Mouse (Mus musculus) MEL (cell line): ENCODE measurements at regions not wholly inside any gene's neighbourhood (a gene's known extent, or its start where the extent isn't known, plus 50 kb on each side); places are given as distances from the start of the nearest gene placed in this dataset.

ENCODE experiments used
- DNase-seq: peaks from one replicate; pipeline ENCODE4 v3.0.0; 2011; ENCODE audit warnings: low read depth, low spot score
- H3K27ac ChIP-seq: 2 replicates; pipeline ENCODE4 v1.5.1; 2012; ENCODE audit warnings: low read depth, mild to moderate bottlenecking, control low read depth, low read length, moderate library complexity; ENCODE audit not compliant: control insufficient read depth
- H3K27me3 ChIP-seq, 2 experiments: fragments of 150-350 bp in 1 of 2; sonication (generic) in 1 of 2; 2 replicates each; pipeline ENCODE4 v1.6.1; 2012; ENCODE audit warnings: low read length in 2 of 2, mild to moderate bottlenecking in 2 of 2, improper control_type of control experiment in 1 of 2, moderate library complexity in 1 of 2; ENCODE audit not compliant: insufficient read depth in 2 of 2, control insufficient read depth in 1 of 2
- H3K36me3 ChIP-seq, 2 experiments: 2 replicates each; pipeline ENCODE4 v1.6.1; 2012 to 2014; ENCODE audit warnings: low read length in 2 of 2, improper control_type of control experiment in 1 of 2, inconsistent platforms in 1 of 2, mild to moderate bottlenecking in 1 of 2; ENCODE audit not compliant: insufficient read depth in 2 of 2, control insufficient read depth in 1 of 2
- H3K4me1 ChIP-seq, 2 experiments: fragments of 150-350 bp in 1 of 2; sonication (generic) in 1 of 2; 2 replicates each; pipeline ENCODE4 v1.6.1; 2012; ENCODE audit warnings: low read length in 2 of 2, improper control_type of control experiment in 1 of 2, mild to moderate bottlenecking in 1 of 2; ENCODE audit not compliant: insufficient read depth in 2 of 2, control insufficient read depth in 1 of 2
- H3K4me3 ChIP-seq, 2 experiments: fragments of 150-350 bp in 1 of 2; sonication (generic) in 1 of 2; 2 replicates each; pipeline ENCODE4 v1.5.1; 2012; ENCODE audit warnings: low read depth in 2 of 2, low read length in 2 of 2, mild to moderate bottlenecking in 2 of 2, moderate library complexity in 2 of 2, control low read depth in 1 of 2, improper control_type of control experiment in 1 of 2; ENCODE audit not compliant: control insufficient read depth in 1 of 2, insufficient read depth in 1 of 2
- H3K79me2 ChIP-seq: 2 replicates; pipeline ENCODE4 v1.6.1; 2012; ENCODE audit warnings: mild to moderate bottlenecking, low read length, moderate library complexity; ENCODE audit not compliant: control insufficient read depth, poor library complexity, insufficient read depth
- H3K9ac ChIP-seq: 2 replicates; pipeline ENCODE4 v1.6.1; 2012; ENCODE audit warnings: low read depth, mild to moderate bottlenecking, control low read depth, low read length, moderate library complexity; ENCODE audit not compliant: control insufficient read depth, poor library complexity, severe bottlenecking
- H3K9me3 ChIP-seq: fragments of 150-350 bp; sonication (generic); replicated peaks from 2 replicates; pipeline ENCODE4 v1.6.1; 2012; ENCODE audit warnings: mild to moderate bottlenecking, low read length, improper control_type of control experiment, moderate library complexity; ENCODE audit not compliant: insufficient read depth
- BHLHE40 ChIP-seq: IDR thresholded peaks from 2 replicates; pipeline ENCODE4 v1.6.1; 2012; ENCODE audit warnings: low read depth, mild to moderate bottlenecking, inconsistent platforms, low read length, improper control_type of control experiment, borderline replicate concordance
- CHD1 ChIP-seq: IDR thresholded peaks from 2 replicates; pipeline ENCODE4 v1.6.1; 2012; ENCODE audit warnings: low read depth, mild to moderate bottlenecking, inconsistent platforms, low read length, improper control_type of control experiment
- CTCF ChIP-seq, 3 experiments: IDR thresholded peaks in 2 of 3; conservative IDR thresholded peaks in 1 of 3; 2 replicates each; pipeline ENCODE4 v1.5.1; 2011 to 2012; ENCODE audit warnings: low read length in 3 of 3, low read depth in 2 of 3, mild to moderate bottlenecking in 2 of 3, improper control_type of control experiment in 1 of 3, inconsistent platforms in 1 of 3, mixed read lengths in 1 of 3, moderate library complexity in 1 of 3; ENCODE audit not compliant: control insufficient read depth in 1 of 3, insufficient read depth in 1 of 3, poor library complexity in 1 of 3, severe bottlenecking in 1 of 3
- E2F4 ChIP-seq: IDR thresholded peaks from 2 replicates; pipeline ENCODE4 v1.6.1; 2011; ENCODE audit warnings: low read depth, low read length, improper control_type of control experiment, borderline replicate concordance
- ELF1 ChIP-seq: IDR thresholded peaks from 2 replicates; pipeline ENCODE4 v1.6.1; 2014; ENCODE audit warnings: low read depth, mild to moderate bottlenecking, inconsistent platforms, low read length, improper control_type of control experiment, moderate library complexity
- ETS1 ChIP-seq: IDR thresholded peaks from 2 replicates; pipeline ENCODE4 v1.6.1; 2012; ENCODE audit warnings: low read depth, mild to moderate bottlenecking, inconsistent platforms, low read length, improper control_type of control experiment, moderate library complexity
- GABPA ChIP-seq: IDR thresholded peaks from 2 replicates; pipeline ENCODE4 v1.6.1; 2012; ENCODE audit warnings: low read depth, mild to moderate bottlenecking, inconsistent platforms, low read length, improper control_type of control experiment, moderate library complexity
- KAT2A ChIP-seq: conservative IDR thresholded peaks from 2 replicates; pipeline ENCODE4 v1.6.1; 2012; ENCODE audit warnings: low read depth, low read length, improper control_type of control experiment, inconsistent platforms
- MAFK ChIP-seq: IDR thresholded peaks from 2 replicates; pipeline ENCODE4 v1.6.1; 2011; ENCODE audit warnings: low read depth, mild to moderate bottlenecking, low read length, improper control_type of control experiment, borderline replicate concordance
- MAX ChIP-seq: IDR thresholded peaks from 2 replicates; pipeline ENCODE4 v1.6.1; 2011; ENCODE audit warnings: low read length, improper control_type of control experiment
- MAZ ChIP-seq: IDR thresholded peaks from 2 replicates; pipeline ENCODE4 v1.6.1; 2012; ENCODE audit warnings: low read depth, mild to moderate bottlenecking, inconsistent platforms, low read length, improper control_type of control experiment
- MEF2A ChIP-seq: IDR thresholded peaks from 2 replicates; pipeline ENCODE4 v1.6.1; 2014; ENCODE audit warnings: low read depth, mild to moderate bottlenecking, inconsistent platforms, low read length, improper control_type of control experiment; ENCODE audit not compliant: poor library complexity, insufficient replicate concordance, severe bottlenecking; ENCODE audit errors: extremely low read depth
- MXI1 ChIP-seq: IDR thresholded peaks from 2 replicates; pipeline ENCODE4 v1.6.1; 2011; ENCODE audit warnings: mild to moderate bottlenecking, low read depth, low read length, improper control_type of control experiment
- MYC ChIP-seq: IDR thresholded peaks from 2 replicates; pipeline ENCODE4 v1.6.1; 2011; ENCODE audit warnings: low read depth, mild to moderate bottlenecking, low read length, improper control_type of control experiment, moderate library complexity
- NELFE ChIP-seq: IDR thresholded peaks from 2 replicates; pipeline ENCODE4 v1.6.1; 2011; ENCODE audit warnings: low read depth, low read length, improper control_type of control experiment
- NRF1 ChIP-seq: IDR thresholded peaks from 2 replicates; pipeline ENCODE4 v1.6.1; 2014; ENCODE audit warnings: low read depth, mild to moderate bottlenecking, inconsistent platforms, low read length, improper control_type of control experiment, moderate library complexity; ENCODE audit not compliant: poor library complexity, insufficient read depth, severe bottlenecking
- RAD21 ChIP-seq: IDR thresholded peaks from 2 replicates; pipeline ENCODE4 v1.6.1; 2011; ENCODE audit warnings: mild to moderate bottlenecking, low read depth, low read length, improper control_type of control experiment
- RCOR1 ChIP-seq: IDR thresholded peaks from 2 replicates; pipeline ENCODE4 v1.6.1; 2012; ENCODE audit warnings: low read depth, mild to moderate bottlenecking, inconsistent platforms, low read length, improper control_type of control experiment
- SIN3A ChIP-seq: IDR thresholded peaks from 2 replicates; pipeline ENCODE4 v1.6.1; 2012; ENCODE audit warnings: low read length, improper control_type of control experiment, inconsistent platforms
- SMC3 ChIP-seq: IDR thresholded peaks from 2 replicates; pipeline ENCODE4 v1.6.1; 2011; ENCODE audit warnings: low read depth, low read length, improper control_type of control experiment
- TAL1 ChIP-seq: IDR thresholded peaks from 2 replicates; pipeline ENCODE4 v1.6.1; 2012; ENCODE audit warnings: mild to moderate bottlenecking, inconsistent platforms, low read length, moderate library complexity, mixed read lengths
- TBP ChIP-seq: IDR thresholded peaks from 2 replicates; pipeline ENCODE4 v1.8.0; 2011; ENCODE audit warnings: low read depth, low read length, improper control_type of control experiment
- UBTF ChIP-seq: IDR thresholded peaks from 2 replicates; pipeline ENCODE4 v1.6.1; 2012; ENCODE audit warnings: low read depth, mild to moderate bottlenecking, inconsistent platforms, low read length, improper control_type of control experiment, moderate library complexity, borderline replicate concordance; ENCODE audit not compliant: insufficient read depth
- USF2 ChIP-seq, 2 experiments: IDR thresholded peaks; 2 replicates each; pipeline ENCODE4 v1.6.1; 2011 to 2012; ENCODE audit warnings: improper control_type of control experiment in 2 of 2, low read length in 2 of 2, borderline replicate concordance in 1 of 2, inconsistent platforms in 1 of 2, low read depth in 1 of 2, mild to moderate bottlenecking in 1 of 2; ENCODE audit not compliant: insufficient read depth in 1 of 2
- ZC3H11A ChIP-seq: IDR thresholded peaks from 2 replicates; pipeline ENCODE4 v1.6.1; 2012; ENCODE audit warnings: low read depth, mild to moderate bottlenecking, inconsistent platforms, low read length, improper control_type of control experiment
- ZKSCAN1 ChIP-seq: IDR thresholded peaks from 2 replicates; pipeline ENCODE4 v1.6.1; 2012; ENCODE audit warnings: low read depth, mild to moderate bottlenecking, inconsistent platforms, low read length, improper control_type of control experiment, moderate library complexity

DNA sequence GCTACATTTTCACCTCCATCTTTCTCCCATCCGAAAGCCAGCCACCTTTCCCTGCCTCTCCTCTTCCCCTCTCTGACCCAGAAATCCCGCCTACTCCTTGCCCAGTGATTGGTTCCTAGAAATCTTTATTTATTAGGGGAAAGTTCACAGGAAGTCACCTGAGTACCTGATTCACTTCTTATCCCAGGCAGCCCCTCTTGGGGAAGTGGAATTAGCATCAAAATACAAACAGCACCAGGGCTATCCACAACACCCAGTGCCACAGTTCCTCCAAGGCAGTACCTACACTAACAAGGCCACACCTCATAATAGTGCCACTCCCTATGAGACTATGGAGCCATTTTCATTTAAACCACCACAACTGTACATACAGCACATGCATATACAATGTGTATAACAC, 180.3 kb upstream of the Sox2 start:
- TF ChIP-seq RAD21 (no peak), ZKSCAN1 (no peak), MAZ (no peak), SIN3A (no peak), BHLHE40 (no peak), E2F4 (no peak), MYC (no peak), CHD1 (no peak), MAX (no peak), RCOR1 (no peak), UBTF (no peak), GABPA (no peak), ELF1 (no peak), SMC3 (no peak), TAL1 (no peak), MAFK (no peak), ZC3H11A (no peak), KAT2A (no peak), NRF1 (no peak), TBP (no peak)
- DNase-seq: no peak
- Histone ChIP-seq H3K4me3 (no peak overlapping the region), H3K9me3 (no peaks in the 10 kb centered on the region), H3K36me3 (no peaks in the 10 kb centered on the region), H3K27me3 (no peaks in the 10 kb centered on the region; a peak in 2 of 4 replicates), H3K4me1 (no peaks in the 10 kb centered on the region), H3K9ac (no peak overlapping the region), H3K79me2 (no peaks in the 10 kb centered on the region), H3K27ac (no peak overlapping the region)

DNA sequence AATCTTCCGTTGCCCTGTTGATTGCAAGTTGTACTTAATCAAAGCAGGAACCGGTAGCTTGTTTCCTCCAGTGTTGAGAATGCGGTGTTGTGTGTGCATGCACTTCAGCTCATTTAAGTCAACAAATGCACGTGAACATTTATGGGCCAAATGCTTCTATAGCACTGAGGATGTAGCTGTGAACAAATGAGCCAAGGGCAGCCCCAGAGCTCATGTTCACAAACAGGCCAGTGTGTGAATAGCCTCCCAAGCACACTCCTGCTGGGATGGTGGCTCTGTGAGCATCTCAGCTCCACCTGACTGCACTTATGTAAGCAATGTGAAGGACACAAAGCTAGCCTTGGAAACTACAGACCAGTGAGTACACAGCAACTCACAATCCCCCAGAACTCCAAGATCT, 183.9 kb upstream of the Sox2 start:
- Histone ChIP-seq H3K27ac (no peak overlapping the region), H3K9ac (no peak overlapping the region), H3K4me1 (no peaks in the 10 kb centered on the region), H3K36me3 (no peaks in the 10 kb centered on the region), H3K27me3 (no peaks in the 10 kb centered on the region), H3K79me2 (no peaks in the 10 kb centered on the region), H3K4me3 (no peak overlapping the region), H3K9me3 (no peaks in the 10 kb centered on the region)
- TF ChIP-seq CTCF (IDR thresholded peaks at IDR 0.05 in 2 of 3, conservative IDR thresholded peaks at IDR 0.05 in 1 of 3; ENCODE audit: control insufficient read depth in 1 of 3, insufficient read depth in 1 of 3, low read depth in 2 of 3, low read length in 3 of 3, poor library complexity in 1 of 3, severe bottlenecking in 1 of 3) (no peak), MYC (no peak), ETS1 (no peak), MXI1 (no peak), NELFE (no peak), MAX (no peak), USF2 (IDR thresholded peaks at IDR 0.05; ENCODE audit: borderline replicate concordance in 1 of 2, insufficient read depth in 1 of 2, low read depth in 1 of 2, low read length in 2 of 2) (no peak), TAL1 (no peak), MEF2A (no peak), GABPA (no peak), NRF1 (no peak)
- no peak for DNase-seq
